10 mouse cellular contexts compared by ENCODE assay signal in genomic region chr2:75977752-75978368, GRCm38 (mm10). TPM values are rescaled to one million over a fixed set of nuclear protein-coding genes. Genes with fewer than 3 reads are reported as not detected.
DNase-seq lines count a peak whose midpoint lies in the region; ATAC-seq and TF ChIP-seq lines count a peak whose summit lies in the region.
"Not testable (repeated sequence)": the region's sequence is repeated elsewhere in the genome, so short reads cannot be mapped to it uniquely, and the experiment has no call there.
"Had no signal": no experiment of that assay in that cellular context is flagged by ENCODE, and none has a peak within 500 bp of the region (broad histone marks: within the 10 kb centered on the region; RNA-seq: fewer than 3 reads in every experiment).

Gene Ttc30a2 (minus strand): TSS chr2:75978170.

- not testable (repeated sequence) for H3K9me3 ChIP-seq in hindbrain, embryonic 13.5 days; lung, embryonic 14.5 days (ENCODE audit: low read depth, low read length); midbrain, postnatal 0 days (ENCODE audit: low read length); stomach, postnatal 0 days (ENCODE audit: control insufficient read depth, low read length)

- not testable (repeated sequence) for ATAC-seq in hindbrain, embryonic 13.5 days (ENCODE audit: low FRiP score); midbrain, postnatal 0 days (ENCODE audit: low FRiP score)
- ATAC-seq in lung, embryonic 14.5 days (ENCODE audit: insufficient read depth) = peak; percentile 19; the same call in 1 of the 2 replicates
- ATAC-seq in stomach, postnatal 0 days (ENCODE audit: low FRiP score, low TSS enrichment) = peak; percentile 50

- not testable (repeated sequence) for TF ChIP-seq EP300 in stomach, postnatal 0 days (optimal IDR thresholded peaks at IDR 0.05)

- peak within 1 kb of the TSS; percentile 32; the same call in 1 of the 2 replicates for H3K4me2 ChIP-seq in hindbrain, embryonic 13.5 days
- not testable (repeated sequence) for H3K4me2 ChIP-seq in lung, embryonic 14.5 days; midbrain, postnatal 0 days (ENCODE audit: low read depth, low read length, poor library complexity, severe bottlenecking); stomach, postnatal 0 days (replicated peaks; ENCODE audit: low read depth)

- DNase-seq in ES-CJ7 (ENCODE audit: low read depth, low spot score) = peak; percentile 82
- peak; percentile 66 for DNase-seq in embryo, embryonic 10 days (ENCODE audit: low spot score)
- DNase-seq in heart, adult 8-10 months (ENCODE audit: low spot score) = peak; percentile 74
- peak; percentile 67 for DNase-seq in kidney, postnatal 14 days
- DNase-seq in lung, embryonic 14.5 days = peak; percentile 72
- DNase-seq in midbrain, postnatal 0 days (ENCODE audit: low spot score) = peak; percentile 68
- not testable (repeated sequence) for DNase-seq in stomach, postnatal 0 days (ENCODE audit: low spot score)

- not testable (repeated sequence) for H3K27ac ChIP-seq in hindbrain, embryonic 13.5 days; lung, embryonic 14.5 days (ENCODE audit: low read depth); midbrain, postnatal 0 days (ENCODE audit: low read depth, low read length); stomach, postnatal 0 days (replicated peaks)

- H3K27me3 ChIP-seq in hindbrain, embryonic 13.5 days; lung, embryonic 14.5 days (ENCODE audit: insufficient read depth, low read length); midbrain, postnatal 0 days (ENCODE audit: insufficient read depth, low read length); stomach, postnatal 0 days (ENCODE audit: control insufficient read depth, insufficient read depth, low read length): not testable (repeated sequence)

- H3K36me3 ChIP-seq in hindbrain, embryonic 13.5 days; lung, embryonic 14.5 days (ENCODE audit: insufficient read depth); midbrain, postnatal 0 days (ENCODE audit: insufficient read depth, low read length); stomach, postnatal 0 days (ENCODE audit: control insufficient read depth, insufficient read depth, low read length): not testable (repeated sequence)

- H3K4me1 ChIP-seq in hindbrain, embryonic 13.5 days (replicated peaks); lung, embryonic 14.5 days (ENCODE audit: insufficient read depth); midbrain, postnatal 0 days (ENCODE audit: insufficient read depth, low read length); stomach, postnatal 0 days (replicated peaks; ENCODE audit: control insufficient read depth, insufficient read depth): not testable (repeated sequence)

- whole genome bisulfite sequencing in hindbrain, embryonic 13.5 days = 22% methylated on average over 20 of the region's 24 CpGs
- 26% methylated on average over 17 of the region's 24 CpGs for WGBS in lung, embryonic 14.5 days
- 27% methylated on average over 15 of the region's 24 CpGs for WGBS in midbrain, postnatal 0 days
- WGBS in stomach, postnatal 0 days = 34% methylated on average over 19 of the region's 24 CpGs

- TF ChIP-seq CTCF in lung, embryonic 14.5 days (IDR thresholded peaks at IDR 0.05; ENCODE audit: low read depth); midbrain, postnatal 0 days (IDR thresholded peaks at IDR 0.05); stomach, postnatal 0 days (IDR thresholded peaks at IDR 0.05; ENCODE audit: low read depth): not testable (repeated sequence)

- not testable (repeated sequence) for H3K9ac ChIP-seq in hindbrain, embryonic 13.5 days; lung, embryonic 14.5 days; midbrain, postnatal 0 days (replicated peaks; ENCODE audit: low read length, poor library complexity, severe bottlenecking); stomach, postnatal 0 days (ENCODE audit: low read length)

- not testable (repeated sequence) for H3K4me3 ChIP-seq in hindbrain, embryonic 13.5 days; lung, embryonic 14.5 days (ENCODE audit: low read depth, low read length); midbrain, postnatal 0 days (ENCODE audit: low read depth, low read length); stomach, postnatal 0 days (ENCODE audit: low read depth, low read length)

RNA-seq across cellular contexts. Expression of gene Ttc30a2, which starts in this region (rescaled TPM):
- 1 to 10 TPM; 2.1 to 3.5 (median 2.5) TPM for total RNA-seq in heart, adult 8-10 months (2022)
- polyA plus RNA-seq in hindbrain, embryonic 13.5 days (2015; fragmentation: Nextera tagmentation; extraction: Ambion mirVana) = 1.0 and 1.1 TPM in 2 replicates
- polyA plus RNA-seq in lung, embryonic 14.5 days (2014; fragmentation: Nextera tagmentation; extraction: Ambion mirVana) = 0.14 and 0.33 TPM in 2 replicates
- total RNA-seq in midbrain, postnatal 0 days (2014; rRNA removed) = 1.1 and 1.9 TPM in 2 replicates
- polyA plus RNA-seq in midbrain, postnatal 0 days (2015; fragmentation: Nextera tagmentation; extraction: Ambion mirVana) = 0.36 and 0.39 TPM in 2 replicates
- 0.17 and 0.27 TPM in 2 replicates for polyA plus RNA-seq in stomach, postnatal 0 days (2015; fragmentation: Nextera tagmentation; extraction: Ambion mirVana)
- polyA plus RNA-seq: G1E; inflammation-experienced regulatory T-cells, adult 6 months had no signal

Comparison
In these comparisons a context has a peak if more than half of its experiments do, and no peak if none do; other contexts are left out.
1. Peak in DNase-seq and ATAC-seq in lung, embryonic 14.5 days; RNA of the gene not detected or under 1 TPM.
2. Peak in ATAC-seq in stomach, postnatal 0 days; RNA of the gene not detected or under 1 TPM.